Mouse (Mus musculus) olfactory bulb, adult 2 months (tissue): ENCODE data around the gene Gm28710.

Experiments used
- CTCF ChIP-seq: fragments of 200-500 bp; IDR thresholded peaks from 2 replicates; pipeline ENCODE4 v1.5.1; 2012; ENCODE audit warnings: low read depth, mild to moderate bottlenecking, low read length, moderate library complexity; ENCODE audit not compliant: insufficient read depth
- POLR2A ChIP-seq: fragments of 200-500 bp; IDR thresholded peaks from 2 replicates; pipeline ENCODE4 v1.6.1; 2012; ENCODE audit warnings: mild to moderate bottlenecking, low read depth, low read length, moderate library complexity; ENCODE audit not compliant: insufficient read depth

GRCm38 (mm10) chr5:16778610-16779172 lies 12.9 kb upstream of the Gm28710 start:
- TF ChIP-seq CTCF: no peak
- no peak for TF ChIP-seq POLR2A
